Comparison of ENCODE assay signal across 9 mouse cellular contexts in the genomic region with DNA sequence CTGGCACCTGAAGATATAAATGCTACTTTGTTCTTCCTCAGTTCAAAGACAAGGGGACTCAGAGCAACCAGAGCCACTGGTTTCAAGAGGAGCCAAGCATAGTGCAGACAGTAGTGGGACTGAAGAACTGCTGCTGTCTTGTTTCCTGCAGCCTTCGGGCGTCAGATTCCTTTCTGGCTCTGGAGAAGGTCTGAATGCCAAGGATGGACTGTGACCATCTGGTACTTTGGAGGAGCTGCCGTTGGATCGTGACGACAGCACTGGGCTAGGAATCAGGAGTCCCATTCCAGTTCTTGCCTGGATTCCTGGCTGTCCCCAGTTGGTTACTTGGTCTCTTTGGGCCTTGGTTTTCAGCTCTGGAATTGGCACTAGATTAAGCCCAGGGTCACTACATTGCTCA. TPM values are rescaled to one million over a fixed set of nuclear protein-coding genes. Genes with fewer than 3 reads are reported as not detected.
DNase-seq lines count a peak whose midpoint lies in the region; ATAC-seq lines count a peak whose summit lies in the region.
"Had no signal": no experiment of that assay in that cellular context is flagged by ENCODE, and none has a peak within 500 bp of the region (broad histone marks: within the 10 kb centered on the region; RNA-seq: fewer than 3 reads in every experiment).

No protein-coding gene starts in this region.

- no peaks in the 10 kb centered on the region for H3K36me3 ChIP-seq in kidney, embryonic 15.5 days
- no peaks in the 10 kb centered on the region for H3K36me3 ChIP-seq in heart, embryonic 13.5 days
- H3K36me3 ChIP-seq in midbrain, embryonic 14.5 days (ENCODE audit: control insufficient read depth, insufficient read depth, low read length): no peaks in the 10 kb centered on the region
- H3K36me3 ChIP-seq in hindbrain, embryonic 12.5 days: no peaks in the 10 kb centered on the region
- H3K36me3 ChIP-seq in midbrain, embryonic 10.5 days: no peaks in the 10 kb centered on the region

- no peak for ATAC-seq in kidney, embryonic 15.5 days (replicated peaks; ENCODE audit: low FRiP score)
- no peak for ATAC-seq in heart, embryonic 13.5 days (ENCODE audit: extremely low read depth, insufficient number of reproducible peaks, low FRiP score, low TSS enrichment)
- ATAC-seq in midbrain, embryonic 14.5 days (ENCODE audit: low FRiP score, low TSS enrichment): no peak
- no peak for ATAC-seq in hindbrain, embryonic 12.5 days (ENCODE audit: low FRiP score)

- WGBS in kidney, embryonic 15.5 days: 35% methylated on average over 5 of the region's 5 CpGs
- 17% methylated on average over 5 of the region's 5 CpGs for WGBS in heart, embryonic 13.5 days
- WGBS in midbrain, embryonic 14.5 days: 81% methylated on average over 5 of the region's 5 CpGs
- WGBS in hindbrain, embryonic 12.5 days: 69% methylated on average over 5 of the region's 5 CpGs
- WGBS in midbrain, embryonic 10.5 days: 87% methylated on average over 5 of the region's 5 CpGs

- no peak overlapping the region for H3K4me3 ChIP-seq in kidney, embryonic 15.5 days (replicated peaks)
- H3K4me3 ChIP-seq in heart, embryonic 13.5 days: no peak overlapping the region
- H3K4me3 ChIP-seq in midbrain, embryonic 14.5 days (replicated peaks; ENCODE audit: low read depth, low read length): no peak overlapping the region
- no peak overlapping the region for H3K4me3 ChIP-seq in hindbrain, embryonic 12.5 days
- no peak overlapping the region for H3K4me3 ChIP-seq in midbrain, embryonic 10.5 days
- H3K4me3 ChIP-seq: erythroblast, embryonic 14.5 days had no signal

- H3K27ac ChIP-seq in kidney, embryonic 15.5 days: no peak overlapping the region
- peak overlapping the region; percentile 54 for H3K27ac ChIP-seq in heart, embryonic 13.5 days (replicated peaks)
- no peak overlapping the region for H3K27ac ChIP-seq in midbrain, embryonic 14.5 days (replicated peaks; ENCODE audit: low read depth, low read length)
- no peak overlapping the region for H3K27ac ChIP-seq in hindbrain, embryonic 12.5 days
- H3K27ac ChIP-seq in midbrain, embryonic 10.5 days (replicated peaks): no peak overlapping the region

- DNase-seq in kidney, postnatal 4 days: peak; percentile 32 to 41
- peak; percentile 94 for DNase-seq in cerebellum, adult 8-10 months
- peak; percentile 69 for DNase-seq in lung, postnatal 14 days
- DNase-seq in midbrain, embryonic 14.5 days: no peak
- DNase-seq in midbrain, embryonic 10.5 days (ENCODE audit: low spot score): no peak

- H3K9ac ChIP-seq in kidney, embryonic 15.5 days: no peak overlapping the region
- no peak overlapping the region for H3K9ac ChIP-seq in heart, embryonic 13.5 days
- H3K9ac ChIP-seq in midbrain, embryonic 14.5 days (replicated peaks; ENCODE audit: low read length): no peak overlapping the region
- H3K9ac ChIP-seq in hindbrain, embryonic 12.5 days: no peak overlapping the region

- H3K4me2 ChIP-seq in kidney, embryonic 15.5 days: no peak overlapping the region
- H3K4me2 ChIP-seq in heart, embryonic 13.5 days: no peak overlapping the region
- no peak overlapping the region for H3K4me2 ChIP-seq in midbrain, embryonic 14.5 days (ENCODE audit: low read length)
- H3K4me2 ChIP-seq in hindbrain, embryonic 12.5 days (replicated peaks): no peak overlapping the region

- H3K4me1 ChIP-seq in kidney, embryonic 15.5 days: 0 out of 2 replicates have a peak, but pooled peaks cover 3% of the 10 kb centered on the region
- H3K4me1 ChIP-seq in heart, embryonic 13.5 days: peaks cover 20% of the 10 kb centered on the region
- H3K4me1 ChIP-seq in midbrain, embryonic 14.5 days (ENCODE audit: control insufficient read depth, insufficient read depth, low read length): no peaks in the 10 kb centered on the region
- no peaks in the 10 kb centered on the region for H3K4me1 ChIP-seq in hindbrain, embryonic 12.5 days
- no peaks in the 10 kb centered on the region for H3K4me1 ChIP-seq in midbrain, embryonic 10.5 days

- H3K27me3 ChIP-seq in kidney, embryonic 15.5 days: no peaks in the 10 kb centered on the region
- H3K27me3 ChIP-seq in heart, embryonic 13.5 days (replicated peaks): no peaks in the 10 kb centered on the region
- H3K27me3 ChIP-seq in midbrain, embryonic 14.5 days (ENCODE audit: control insufficient read depth, insufficient read depth, low read length): no peaks in the 10 kb centered on the region
- H3K27me3 ChIP-seq in hindbrain, embryonic 12.5 days: no peaks in the 10 kb centered on the region
- H3K27me3 ChIP-seq in midbrain, embryonic 10.5 days (ENCODE audit: low read depth, poor library complexity, severe bottlenecking): no peaks in the 10 kb centered on the region

- H3K9me3 ChIP-seq in kidney, embryonic 15.5 days (replicated peaks): no peaks in the 10 kb centered on the region
- no peaks in the 10 kb centered on the region for H3K9me3 ChIP-seq in heart, embryonic 13.5 days
- no peaks in the 10 kb centered on the region for H3K9me3 ChIP-seq in midbrain, embryonic 14.5 days (ENCODE audit: control insufficient read depth, low read length)
- no peaks in the 10 kb centered on the region for H3K9me3 ChIP-seq in hindbrain, embryonic 12.5 days (replicated peaks)
- H3K9me3 ChIP-seq in midbrain, embryonic 10.5 days (replicated peaks): no peaks in the 10 kb centered on the region

RNA-seq across cellular contexts. Expression of a gene that starts 11.2 kb away (rescaled TPM):
- polyA plus RNA-seq in kidney, embryonic 15.5 days (2015; fragmentation: Nextera tagmentation; extraction: Ambion mirVana): 61.1 and 62.0 TPM in 2 replicates
- polyA plus RNA-seq in heart, embryonic 13.5 days (2015; fragmentation: Nextera tagmentation; extraction: Ambion mirVana): 57.4 and 58.8 TPM in 2 replicates
- 57.9 and 106 TPM in 2 replicates for polyA plus RNA-seq in midbrain, embryonic 14.5 days (2014; fragmentation: Nextera tagmentation; extraction: Ambion mirVana)
- 110 and 111 TPM in 2 replicates for polyA plus RNA-seq in hindbrain, embryonic 12.5 days (2016; fragmentation: Nextera tagmentation; extraction: Ambion mirVana)
- 78.3 and 93.7 TPM in 2 replicates for polyA plus RNA-seq in midbrain, embryonic 10.5 days (2016; fragmentation: Nextera tagmentation; extraction: Ambion mirVana)

Comparison
In these comparisons a context has a peak if more than half of its experiments do, and no peak if none do; other contexts are left out.
1. DNase-seq: peak in kidney, postnatal 4 days (2 of 2), cerebellum, adult 8-10 months (single experiment) and lung, postnatal 14 days (single experiment); none in midbrain, embryonic 14.5 days (single experiment) and midbrain, embryonic 10.5 days (single experiment).